Mouse (Mus musculus) heart, embryonic 11.5 days (tissue): ENCODE data around the gene Cbx3. TPM values are rescaled to one million over a fixed set of nuclear protein-coding genes. Genes with fewer than 3 reads are reported as not detected.

Source experiments
- ATAC-seq: fragments of 200-750 bp; cut with Nextera tagmentation; replicated peaks from 2 replicates; pipeline ENCODE4 v1.8.0; 2017; ENCODE audit warnings: moderate library complexity; ENCODE audit not compliant: insufficient number of reproducible peaks, low FRiP score, low TSS enrichment
- H3K27ac ChIP-seq: fragments of 300-500 bp; sonication (generic); 2 replicates; pipeline ENCODE4 v1.5.1; 2014; ENCODE audit warnings: mild to moderate bottlenecking, low read depth, low read length
- H3K27me3 ChIP-seq: fragments of 300-500 bp; sonication (generic); 2 replicates; pipeline ENCODE4 v1.6.1; 2014; ENCODE audit warnings: mild to moderate bottlenecking, low read length, mixed read lengths; ENCODE audit not compliant: control insufficient read depth, insufficient read depth
- H3K36me3 ChIP-seq: fragments of 300-500 bp; sonication (generic); 2 replicates; pipeline ENCODE4 v1.6.1; 2014; ENCODE audit warnings: mild to moderate bottlenecking, low read length, moderate library complexity, mixed read lengths; ENCODE audit not compliant: control insufficient read depth, insufficient read depth
- H3K4me1 ChIP-seq: fragments of 300-500 bp; sonication (generic); 2 replicates; pipeline ENCODE4 v1.6.1; 2014; ENCODE audit warnings: low read length; ENCODE audit not compliant: control insufficient read depth, insufficient read depth
- H3K4me2 ChIP-seq: fragments of 300-500 bp; sonication (generic); 2 replicates; pipeline ENCODE4 v1.6.1; 2014; ENCODE audit warnings: mild to moderate bottlenecking, moderate library complexity
- H3K4me3 ChIP-seq: fragments of 300-500 bp; sonication (generic); 2 replicates; pipeline ENCODE4 v1.5.1; 2014; ENCODE audit warnings: low read depth, low read length
- H3K9ac ChIP-seq: fragments of 300-500 bp; sonication (generic); 2 replicates; pipeline ENCODE4 v1.6.1; 2014; ENCODE audit warnings: mild to moderate bottlenecking, low read depth, low read length, moderate library complexity
- H3K9me3 ChIP-seq: fragments of 300-500 bp; sonication (generic); replicated peaks from 2 replicates; pipeline ENCODE4 v1.6.1; 2016; ENCODE audit warnings: low read length; ENCODE audit not compliant: control insufficient read depth
- WGBS: fragments of 180-500 bp; shearing (Covaris S2); extraction: QIAGEN DNeasy Blood & Tissue Kit; methylation state at CpG from one replicate; pipeline ENCODE4 v1.1.7; 2014; ENCODE audit not compliant: insufficient replicate concordance; 5-methylcytosine and 5-hydroxymethylcytosine counted together
- polyA plus RNA-seq: library from polyadenylated mRNA; unstranded; fragments of >200 nt; fragmentation: Nextera tagmentation; extraction: Ambion mirVana; gene quantifications from 2 replicates; pipeline ENCODE4 v1.2.1, GENCODE M21; 2014

Gene Cbx3
- polyA plus RNA-seq, 1 experiment from 2014 or later, result 399 TPM

- Histone ChIP-seq H3K4me2 (no peak overlapping the region), H3K9me3 (no peaks in the 10 kb centered on the region), H3K27me3 (no peaks in the 10 kb centered on the region), H3K4me1 (peaks cover 18% of the 10 kb centered on the region), H3K27ac (no peak overlapping the region), H3K4me3 (no peak overlapping the region), H3K9ac (no peak overlapping the region), H3K36me3 (no peaks in the 10 kb centered on the region)
- no peak for ATAC-seq
- 48% methylated on average over 9 of the region's 9 CpGs for WGBS
These were observed 27.8 kb upstream of the Cbx3 start for GRCm38 (mm10) chr6:51442191-51442835.

- H3K9me3 ChIP-seq, result no peaks in the 10 kb centered on the region
- H3K4me1 ChIP-seq, result no peaks in the 10 kb centered on the region
- no peak overlapping the region for H3K27ac ChIP-seq
- H3K27me3 ChIP-seq, result no peaks in the 10 kb centered on the region
- no peak for ATAC-seq
- no peak overlapping the region for H3K4me2 ChIP-seq
- 79% methylated on average over 7 of the region's 7 CpGs for WGBS
- no peaks in the 10 kb centered on the region; the same call in 1 of the 2 replicates for H3K36me3 ChIP-seq
- H3K4me3 ChIP-seq, result no peak overlapping the region
- no peak overlapping the region for H3K9ac ChIP-seq
These were observed 17.1 kb upstream of the Cbx3 start for GRCm38 (mm10) chr6:51452927-51453503.

- ATAC-seq, result no peak
These were observed 15.2 kb upstream of the Cbx3 start for GRCm38 (mm10) chr6:51454949-51455348.

GRCm38 (mm10) chr6:51456198-51456597 is 14.0 kb upstream of the Cbx3 start:
- H3K9me3 ChIP-seq, result no peaks in the 10 kb centered on the region
- peaks cover 11% of the 10 kb centered on the region for H3K36me3 ChIP-seq
- ATAC-seq, result no peak
- H3K4me1 ChIP-seq, result no peaks in the 10 kb centered on the region
- no peak overlapping the region for H3K9ac ChIP-seq
- 86% methylated on average over 1 of the region's 1 CpGs for WGBS
- no peaks in the 10 kb centered on the region for H3K27me3 ChIP-seq
- H3K4me3 ChIP-seq, result no peak overlapping the region
- H3K4me2 ChIP-seq, result no peak overlapping the region
- H3K27ac ChIP-seq, result no peak overlapping the region

More at GRCm38 (mm10) chr6:51454949-51455348, 15.2 kb upstream of the Cbx3 start:
- Histone ChIP-seq H3K4me1 (no peaks in the 10 kb centered on the region), H3K36me3 (peaks cover 5% of the 10 kb centered on the region; the same call in 1 of the 2 replicates), H3K4me2 (no peak overlapping the region), H3K27me3 (no peaks in the 10 kb centered on the region), H3K27ac (no peak overlapping the region), H3K9me3 (no peaks in the 10 kb centered on the region), H3K9ac (no peak overlapping the region), H3K4me3 (no peak overlapping the region)
- 45% methylated on average over 3 of the region's 3 CpGs for WGBS

- no peak overlapping the region for H3K4me2 ChIP-seq
- H3K36me3 ChIP-seq, result peaks cover 17% of the 10 kb centered on the region
- H3K9ac ChIP-seq, result no peak overlapping the region
- H3K9me3 ChIP-seq, result no peaks in the 10 kb centered on the region
- H3K4me1 ChIP-seq, result no peaks in the 10 kb centered on the region
- H3K27ac ChIP-seq, result no peak overlapping the region
- H3K27me3 ChIP-seq, result no peaks in the 10 kb centered on the region
- 76% methylated on average over 3 of the region's 3 CpGs for WGBS
- no peak overlapping the region for H3K4me3 ChIP-seq
- no peak for ATAC-seq
These were observed 12.9 kb upstream of the Cbx3 start for GRCm38 (mm10) chr6:51457283-51457682.

- H3K9ac ChIP-seq, result no peak overlapping the region
- peaks cover 17% of the 10 kb centered on the region for H3K36me3 ChIP-seq
- no peaks in the 10 kb centered on the region for H3K9me3 ChIP-seq
- no peak for ATAC-seq
- no peak overlapping the region for H3K27ac ChIP-seq
- 78% methylated on average over 8 of the region's 8 CpGs for WGBS
- no peaks in the 10 kb centered on the region for H3K27me3 ChIP-seq
- H3K4me1 ChIP-seq, result no peaks in the 10 kb centered on the region
- no peak overlapping the region for H3K4me3 ChIP-seq
- no peak overlapping the region for H3K4me2 ChIP-seq
These were observed 12.3 kb upstream of the Cbx3 start for GRCm38 (mm10) chr6:51457770-51458387.

GRCm38 (mm10) chr6:51458925-51459312 is 11.2 kb upstream of the Cbx3 start:
- no peaks in the 10 kb centered on the region for H3K9me3 ChIP-seq
- H3K9ac ChIP-seq, result no peak overlapping the region
- peaks cover 23% of the 10 kb centered on the region for H3K36me3 ChIP-seq
- no peak overlapping the region for H3K27ac ChIP-seq
- no peak for ATAC-seq
- H3K27me3 ChIP-seq, result no peaks in the 10 kb centered on the region
- no peaks in the 10 kb centered on the region for H3K4me1 ChIP-seq
- no peak overlapping the region for H3K4me2 ChIP-seq
- no peak overlapping the region for H3K4me3 ChIP-seq
- 49% methylated on average over 2 of the region's 2 CpGs for WGBS

- Histone ChIP-seq H3K4me2 (no peak overlapping the region), H3K9ac (no peak overlapping the region), H3K9me3 (no peaks in the 10 kb centered on the region), H3K36me3 (peaks cover 24% of the 10 kb centered on the region), H3K27ac (0 out of 2 replicates have a peak overlapping the region, but pooled peaks have one; percentile 29), H3K27me3 (no peaks in the 10 kb centered on the region), H3K4me1 (no peaks in the 10 kb centered on the region), H3K4me3 (no peak overlapping the region)
- WGBS, result 43% methylated on average over 5 of the region's 5 CpGs
- 0 out of 2 replicates have a peak, but pooled peaks have one; percentile 37 for ATAC-seq
These were observed 10.7 kb upstream of the Cbx3 start for GRCm38 (mm10) chr6:51459313-51460020.
